Mouse (Mus musculus) thymus, postnatal 36 days (tissue): ENCODE measurements around the gene Pgbd1.
A peak's percentile ranks its signal among the peaks of the same experiment; 100 is the strongest.
"Not testable (repeated sequence)": the region's sequence is repeated elsewhere in the genome, so short reads cannot be mapped to it uniquely, and the experiment has no call there.

ENCODE experiments used
- DNase-seq, 2 experiments: peaks; one replicate each; pipeline ENCODE4 v3.0.0; 2022; ENCODE audit warnings: mixed read lengths in 2 of 2

Pgbd1 gene

GRCm38 (mm10) chr13:21440503-21441206, at the start of gene Pgbd1:
Gene Pgbd1 (minus strand): TSS chr13:21441058.
- DNase-seq, result peak; percentile 64 to 68

DNA sequence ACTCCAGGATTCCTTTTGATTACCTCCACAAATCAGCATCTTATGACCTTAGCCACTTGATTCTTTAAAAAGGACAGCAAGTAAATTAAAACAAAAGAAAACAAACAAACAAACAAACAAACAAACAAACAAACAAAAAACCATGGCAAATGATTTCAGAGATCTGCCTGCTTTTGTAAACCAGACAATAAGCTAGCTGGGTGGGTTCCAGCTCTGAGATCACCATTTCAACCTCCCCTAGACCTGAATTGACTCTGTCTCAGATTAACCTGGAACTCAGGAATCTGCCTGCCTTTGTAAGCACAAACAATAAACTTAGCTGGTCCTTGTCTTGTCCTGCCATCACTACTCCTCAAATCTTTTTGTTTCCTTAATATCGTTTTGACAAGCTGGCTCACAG, 46.0 kb upstream of the Pgbd1 start:
- DNase-seq, result no peak

DNA sequence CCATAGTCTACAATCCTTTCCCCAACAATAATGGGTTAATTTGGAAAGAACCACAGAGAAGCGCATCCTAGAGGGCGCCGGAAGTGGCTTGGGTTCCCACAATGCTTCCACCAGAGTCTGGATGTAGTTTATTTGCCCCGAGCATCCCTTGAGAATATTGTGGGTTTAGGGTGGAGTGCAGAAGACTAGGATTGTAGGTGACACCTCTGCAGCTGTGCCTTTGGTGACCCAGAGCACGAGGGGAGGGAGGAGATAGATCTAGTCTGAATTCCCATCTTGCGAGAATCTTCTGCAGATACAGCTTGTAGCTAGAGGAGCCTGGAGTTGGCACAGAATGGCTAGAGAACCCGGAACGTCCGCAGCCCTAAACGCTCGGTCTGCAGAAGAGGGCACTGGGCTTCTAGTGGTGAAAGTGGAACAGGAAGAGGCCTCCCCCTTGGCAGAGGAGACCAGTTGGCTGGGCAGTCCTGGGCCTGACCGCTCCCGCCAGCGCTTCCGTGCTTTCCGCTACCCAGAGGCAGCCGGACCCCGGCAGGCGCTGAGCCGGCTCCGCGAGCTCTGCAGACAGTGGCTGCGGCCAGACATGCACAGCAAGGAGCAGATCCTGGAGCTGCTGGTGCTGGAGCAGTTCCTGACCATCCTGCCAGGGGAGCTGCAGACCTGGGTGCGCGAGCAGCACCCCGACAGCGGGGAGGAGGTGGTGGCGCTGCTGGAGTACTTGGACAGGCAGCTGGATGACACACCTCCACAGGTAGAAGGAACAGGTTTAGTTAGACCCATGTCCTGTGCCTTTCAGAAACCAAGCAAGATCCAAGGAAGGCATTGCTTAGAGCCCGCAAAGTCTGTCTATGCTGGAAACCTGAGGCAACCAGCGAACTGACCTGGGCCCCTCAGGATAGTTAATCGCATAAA, 38.2 kb upstream of the Pgbd1 start, which contains the start of the genes Zkscan4 and Gm10065:
Gene Zkscan4, plus strand, starts transcription at position 149 of the 912 bp plus-strand sequence.
Gene Gm10065, minus strand, starts transcription at position 683 of the 912 bp plus-strand sequence.
- DNase-seq, result not testable (repeated sequence)

DNA sequence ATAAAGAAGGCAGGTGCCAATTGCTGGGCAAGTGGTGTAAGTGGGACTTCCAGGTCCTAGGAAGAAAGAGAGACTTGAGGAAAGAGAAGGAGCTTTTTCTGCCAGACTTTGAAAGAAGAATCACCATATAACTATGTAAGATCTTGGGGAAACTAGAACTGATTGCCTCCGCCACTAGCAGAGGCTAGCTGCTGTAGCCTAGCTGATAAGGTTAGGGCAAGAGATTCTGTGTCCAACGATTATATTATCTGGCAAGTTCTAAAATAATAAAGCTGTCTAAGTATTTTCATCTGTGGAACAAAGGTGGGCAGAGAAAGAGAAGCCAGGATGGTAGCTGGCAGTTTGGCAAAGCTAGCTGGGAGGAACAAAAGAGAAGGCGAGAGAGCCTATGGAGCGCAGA, 31.6 kb upstream of the Pgbd1 start:
- DNase-seq, result no peak

DNA sequence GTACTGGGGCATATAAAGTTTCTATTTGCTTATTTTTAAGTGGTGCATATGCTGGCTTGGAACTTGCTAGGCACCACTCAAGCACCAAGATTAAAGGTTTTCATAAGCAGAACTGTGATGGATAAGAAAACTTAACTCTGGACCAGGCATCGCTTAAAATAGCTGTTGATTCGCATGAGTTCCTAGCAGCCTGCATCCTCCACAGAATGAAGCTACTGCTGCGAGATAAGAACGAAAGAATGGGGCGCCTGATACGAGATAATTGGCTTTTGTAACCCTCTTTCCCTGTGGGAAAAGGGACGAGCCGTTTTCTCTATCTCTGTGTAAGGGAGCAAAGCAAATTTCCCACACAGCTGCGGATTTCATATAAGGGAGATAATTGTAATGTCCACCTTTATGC, 28.2 kb upstream of the Pgbd1 start:
- DNase-seq, result no peak

GRCm38 (mm10) chr13:21468061-21469019, 27.5 kb upstream of the Pgbd1 start, which contains the start of gene Nkapl:
Gene Nkapl (minus strand): TSS chr13:21468509.
- peak; percentile 45 to 50 for DNase-seq

DNA sequence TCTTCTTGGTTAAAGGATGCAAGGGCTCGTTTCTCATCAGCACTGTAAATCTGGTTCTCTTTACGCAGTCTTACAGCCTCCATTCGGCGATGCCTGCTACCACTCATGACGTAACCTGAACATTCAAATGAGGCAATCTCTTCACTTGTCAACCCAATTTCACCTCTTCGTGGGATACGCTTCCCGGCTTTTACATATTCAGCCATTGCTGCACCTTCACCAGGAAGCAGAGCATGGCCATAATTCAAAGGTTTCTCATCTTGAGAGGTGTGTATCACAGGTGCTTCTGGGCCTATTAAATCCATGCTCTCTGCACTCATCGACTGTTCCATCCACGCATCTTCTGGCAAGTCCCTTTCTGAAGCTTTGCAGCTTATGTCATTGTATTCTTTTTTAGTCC, 26.5 kb upstream of the Pgbd1 start:
- no peak for DNase-seq

- not testable (repeated sequence) for DNase-seq
Observed at GRCm38 (mm10) chr13:21462516-21462915, 21.7 kb upstream of the Pgbd1 start.

- no peak for DNase-seq
Observed at GRCm38 (mm10) chr13:21456347-21456746, 15.5 kb upstream of the Pgbd1 start.

DNA sequence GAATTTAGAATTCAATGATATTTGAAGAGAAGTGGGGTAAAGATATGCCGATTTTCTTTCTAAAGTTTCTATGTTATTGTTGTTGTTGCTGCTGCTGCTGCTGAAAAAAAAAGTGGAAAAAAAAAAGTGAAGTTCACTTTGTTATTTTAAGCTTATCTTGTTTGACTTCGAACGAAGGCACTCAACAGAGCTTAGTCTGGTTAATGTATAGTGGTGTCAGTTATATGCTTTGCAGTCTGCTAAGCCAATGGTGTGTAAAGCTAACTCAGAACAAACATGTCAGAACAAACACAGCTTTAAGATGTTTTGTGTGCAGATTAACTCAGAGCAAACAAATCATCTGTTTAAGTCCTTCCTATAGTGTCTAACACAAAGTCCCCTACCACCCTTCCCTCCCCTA, 13.3 kb upstream of the Pgbd1 start:
- DNase-seq, result no peak

DNA sequence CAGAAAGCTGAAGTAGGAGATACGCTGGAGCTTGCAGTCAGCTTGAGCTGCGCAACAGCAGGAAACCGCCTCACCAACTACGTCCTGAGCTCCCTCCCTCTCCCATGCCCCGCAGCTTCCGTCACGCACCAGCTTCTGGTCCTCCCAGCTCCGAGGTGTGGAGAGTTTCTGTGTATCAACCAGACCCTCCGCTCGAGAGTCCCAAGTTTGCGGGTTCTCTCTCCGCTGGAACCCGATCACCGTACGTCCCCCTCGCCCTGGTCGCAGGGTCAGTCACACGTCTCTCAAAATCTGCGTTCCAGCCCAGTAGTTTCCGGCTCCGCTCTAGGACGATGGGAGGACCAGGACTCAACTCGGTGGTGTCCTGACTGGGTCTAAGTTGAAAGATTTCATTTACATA, 12.6 kb upstream of the Pgbd1 start, which contains the start of gene Zscan26:
Gene Zscan26, minus strand, starts transcription at position 282 of the 400 bp plus-strand sequence.
- DNase-seq, result peak; percentile 55 to 69

GRCm38 (mm10) chr13:21453042-21453441, 12.2 kb upstream of the Pgbd1 start:
- no peak for DNase-seq

DNA sequence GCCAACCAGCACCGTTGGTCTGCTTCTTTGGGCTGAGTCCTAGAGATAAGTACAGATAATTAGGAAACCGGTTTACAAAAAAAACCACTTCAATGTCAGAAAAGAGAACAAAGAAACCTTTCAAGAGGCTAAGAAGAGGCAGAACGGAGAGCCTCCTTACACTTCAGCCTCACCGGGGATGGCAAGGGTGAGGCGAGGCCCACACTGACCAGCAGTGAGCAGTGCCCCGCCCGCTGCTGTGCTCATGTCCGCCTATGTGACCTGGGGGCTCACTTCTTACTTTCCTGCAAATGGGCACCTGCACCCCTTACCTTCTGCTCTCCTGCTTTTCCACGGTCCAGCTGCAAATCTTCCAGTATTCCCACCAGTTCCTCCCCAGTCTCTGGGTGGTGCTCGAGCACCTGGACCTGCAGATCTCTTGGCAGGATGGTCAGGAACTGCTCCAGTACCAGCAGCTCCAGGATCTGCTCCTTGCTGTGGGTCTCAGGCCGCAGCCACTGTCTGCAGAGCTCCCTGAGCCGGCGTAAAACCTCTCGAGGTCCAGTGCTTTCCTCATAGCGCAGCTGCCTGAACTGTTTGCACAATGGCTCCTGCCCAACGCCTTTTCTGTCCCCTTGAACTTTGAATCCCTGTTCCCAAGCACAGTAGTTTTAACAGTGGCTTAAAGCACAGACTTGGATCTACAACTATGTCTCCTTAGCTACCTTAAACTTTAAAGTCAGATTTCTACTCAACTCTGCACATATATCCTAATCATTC, 7.2 kb upstream of the Pgbd1 start:
- no peak for DNase-seq

- DNase-seq, result no peak
Observed at GRCm38 (mm10) chr13:21446796-21447195, 5.9 kb upstream of the Pgbd1 start.

DNA sequence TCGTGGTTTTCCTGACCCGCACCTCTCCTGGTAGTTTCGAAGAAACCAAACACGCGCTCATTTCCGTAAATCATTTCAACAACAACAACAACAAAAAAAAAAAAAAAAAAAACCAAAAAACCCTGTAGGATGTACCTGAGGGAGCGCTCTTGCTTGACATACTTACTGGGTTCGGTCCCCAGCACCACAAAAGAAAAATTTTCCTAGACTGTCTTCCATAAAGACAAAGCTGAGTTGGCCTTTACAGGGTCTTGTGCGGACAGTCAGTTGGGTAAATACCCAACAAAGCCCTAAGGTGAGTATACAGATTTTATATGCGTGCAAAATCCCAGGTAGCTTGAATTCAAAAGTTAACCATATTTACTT, 332 bp upstream of the Pgbd1 start:
- DNase-seq, result no peak

DNA sequence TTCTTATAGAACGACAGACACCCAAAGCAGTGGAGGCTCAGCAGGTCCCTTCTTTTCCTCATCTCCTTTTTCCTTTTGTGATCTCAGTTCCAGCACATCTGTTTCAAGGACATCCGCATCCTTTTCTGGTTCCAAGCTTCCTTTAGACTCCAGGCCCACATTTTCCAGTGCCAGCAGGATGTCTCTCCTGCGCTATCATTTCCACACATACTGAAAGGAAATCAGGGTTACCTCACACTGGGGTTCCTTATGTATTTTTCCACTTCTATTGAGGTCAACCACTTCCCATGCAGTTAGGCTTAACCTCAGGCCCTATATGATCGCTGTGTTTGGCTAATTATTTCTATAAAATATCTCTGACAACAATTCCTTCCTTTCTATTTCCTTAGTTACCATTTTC, 5.4 kb downstream of the Pgbd1 start:
- DNase-seq, result no peak

- no peak for DNase-seq
Observed at GRCm38 (mm10) chr13:21427631-21428030, 13.2 kb downstream of the Pgbd1 start.

GRCm38 (mm10) chr13:21423301-21423700, 17.6 kb downstream of the Pgbd1 start:
- DNase-seq, result no peak

DNA sequence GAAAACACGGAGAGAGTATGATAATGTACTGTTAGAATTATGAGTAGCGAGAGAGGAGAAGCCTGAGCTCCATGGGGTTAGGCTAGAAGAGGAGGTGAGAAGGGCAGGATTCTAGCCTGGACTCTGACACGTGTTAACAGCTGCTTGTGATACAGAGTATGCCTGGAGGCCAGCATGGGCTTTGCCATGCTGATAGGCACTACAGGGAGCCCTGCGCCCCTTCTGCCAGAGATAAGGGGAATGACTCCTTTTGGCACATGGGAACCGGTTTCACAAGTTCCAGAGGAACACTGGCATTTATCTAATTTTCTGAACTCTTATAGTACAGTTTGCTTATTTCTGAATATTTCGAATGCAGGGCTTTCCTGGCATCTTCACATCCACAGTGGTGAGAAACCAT, 22.0 kb downstream of the Pgbd1 start:
- DNase-seq, result no peak

- no peak for DNase-seq
Observed at GRCm38 (mm10) chr13:21417298-21418010, 23.4 kb downstream of the Pgbd1 start.

DNA sequence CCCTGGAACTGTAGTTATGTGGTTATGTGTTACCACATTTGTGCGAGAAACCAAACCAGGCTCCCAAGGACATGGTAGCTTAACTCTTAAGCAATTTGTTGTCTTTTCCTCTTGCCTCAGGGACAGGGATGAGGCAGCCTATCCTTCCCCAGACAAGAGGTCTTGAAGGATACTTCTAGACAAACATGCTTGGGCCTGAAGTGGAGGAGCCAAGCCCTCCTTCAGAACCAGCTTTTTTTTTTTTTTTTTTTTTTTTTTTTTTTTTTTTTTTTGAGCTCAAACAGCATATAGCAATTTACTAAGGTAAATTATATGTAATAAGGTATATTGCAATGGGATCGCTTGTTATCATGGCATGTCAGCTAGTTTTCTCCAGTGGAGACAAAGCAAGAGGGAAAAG, 25.1 kb downstream of the Pgbd1 start:
- no peak for DNase-seq
